Mouse (Mus musculus) cerebellum, adult 9-10 months (tissue): ENCODE results near the gene Arhgef3.

Experiments
- DNase-seq: peaks from one replicate; pipeline ENCODE4 v3.0.0; 2022

Arhgef3 gene

DNA sequence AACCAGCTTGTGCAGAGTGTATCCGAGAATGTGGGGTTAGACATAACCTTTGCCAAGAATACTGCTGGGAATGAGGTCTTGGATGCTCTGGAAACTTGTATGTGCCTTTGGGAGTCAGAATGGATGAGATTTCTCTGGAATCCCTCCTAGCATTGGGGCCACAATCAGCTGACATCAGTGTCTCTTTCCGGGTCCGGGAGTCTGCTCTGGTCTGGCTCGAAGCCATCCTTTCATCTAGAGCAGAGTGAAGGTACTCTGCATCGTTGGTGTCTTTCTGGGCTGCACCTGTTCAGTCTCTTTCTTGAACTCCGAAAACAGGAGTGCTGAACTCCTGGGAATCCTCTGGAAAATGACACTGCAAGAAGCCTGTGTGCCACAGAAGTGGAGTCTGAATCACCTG, 1.3 kb downstream of the Arhgef3 start:
- no peak for DNase-seq

DNA sequence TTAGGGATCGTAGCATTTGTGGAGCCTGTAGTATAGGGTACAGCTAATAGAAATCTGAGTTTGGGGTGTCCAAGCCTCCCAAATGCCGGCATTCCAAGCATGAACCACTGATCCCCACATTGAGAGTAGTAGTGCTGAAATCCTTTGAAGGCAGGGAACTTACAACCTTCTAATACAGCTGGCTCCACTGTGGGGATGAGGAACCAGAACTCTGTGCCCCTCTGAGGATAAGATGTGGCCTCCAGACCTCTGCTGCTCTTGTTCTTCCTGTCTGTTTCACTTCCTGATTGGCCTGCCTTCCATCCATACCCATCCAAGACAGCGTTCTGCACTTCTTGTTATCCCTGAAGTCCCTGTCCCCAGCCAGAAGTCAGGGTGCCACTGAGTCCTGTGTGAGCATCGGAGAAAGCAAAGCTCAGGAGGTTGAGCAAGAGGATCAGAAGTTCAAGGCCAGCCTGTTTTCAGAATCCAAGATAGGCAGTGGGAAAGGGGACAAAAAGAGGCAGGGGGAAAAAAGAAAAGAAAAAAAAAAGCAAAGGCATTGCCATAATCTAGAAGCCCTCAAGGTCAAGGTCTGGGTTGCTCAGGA, 2.0 kb downstream of the Arhgef3 start:
- DNase-seq: no peak

DNA sequence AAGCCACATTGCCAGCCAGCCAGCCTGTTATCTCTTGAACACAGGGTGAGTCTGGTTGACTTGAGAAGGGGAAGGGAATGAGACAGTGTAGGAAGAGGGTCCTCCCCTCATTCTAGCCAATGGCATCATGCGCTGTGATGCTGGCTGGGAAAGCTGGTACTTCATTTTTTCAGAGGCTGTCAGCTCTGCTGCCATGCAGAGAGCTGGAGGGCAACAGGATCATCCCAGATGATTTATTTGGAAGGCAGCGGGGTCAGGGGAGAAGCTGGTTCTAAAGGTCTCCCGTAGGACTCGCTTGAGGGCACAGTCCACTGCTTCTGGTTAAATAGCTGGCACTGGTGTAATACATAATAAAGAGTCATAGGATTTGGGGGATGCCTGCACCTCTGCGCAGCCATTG, 3.8 kb downstream of the Arhgef3 start:
- no peak for DNase-seq

DNA sequence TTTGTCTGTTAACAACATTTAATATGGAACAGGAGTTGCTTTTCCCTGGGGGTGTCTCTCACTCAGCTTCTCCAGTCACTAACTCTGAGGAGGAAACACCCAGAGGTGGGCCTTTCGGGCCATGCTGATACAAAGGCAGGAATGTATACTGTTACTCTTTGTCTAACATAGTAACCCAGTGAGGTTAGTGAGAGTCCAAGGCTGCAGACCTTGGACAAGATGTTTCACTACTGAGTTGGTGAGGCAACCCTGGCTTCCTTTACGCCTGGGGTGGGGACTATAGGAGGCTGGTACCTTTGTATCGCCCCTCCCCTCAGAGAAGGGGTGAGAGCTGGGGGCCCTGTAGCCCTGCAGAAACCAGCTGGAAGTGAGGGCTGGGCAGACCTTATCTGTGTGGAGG, 7.9 kb downstream of the Arhgef3 start:
- no peak for DNase-seq

DNA sequence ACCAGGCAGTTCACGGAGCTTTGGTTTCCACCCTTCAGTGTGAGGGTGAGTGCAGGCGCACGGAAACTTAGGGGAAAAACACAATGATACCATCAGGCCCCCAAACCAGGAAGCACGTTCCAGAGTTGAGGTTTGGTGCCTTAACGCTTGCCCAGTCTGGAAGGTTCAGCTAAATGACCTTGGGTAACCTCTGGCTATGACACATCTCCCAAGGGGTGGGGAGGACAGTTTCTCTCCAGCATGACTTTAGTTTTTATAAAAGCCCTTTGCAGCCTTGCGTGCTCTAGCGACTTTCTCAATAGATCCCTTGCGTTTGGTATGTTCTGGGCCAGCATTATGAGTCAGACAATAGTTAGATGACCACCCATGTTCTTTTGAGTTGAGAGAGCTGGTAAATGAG, 8.8 kb downstream of the Arhgef3 start:
- DNase-seq: no peak

DNA sequence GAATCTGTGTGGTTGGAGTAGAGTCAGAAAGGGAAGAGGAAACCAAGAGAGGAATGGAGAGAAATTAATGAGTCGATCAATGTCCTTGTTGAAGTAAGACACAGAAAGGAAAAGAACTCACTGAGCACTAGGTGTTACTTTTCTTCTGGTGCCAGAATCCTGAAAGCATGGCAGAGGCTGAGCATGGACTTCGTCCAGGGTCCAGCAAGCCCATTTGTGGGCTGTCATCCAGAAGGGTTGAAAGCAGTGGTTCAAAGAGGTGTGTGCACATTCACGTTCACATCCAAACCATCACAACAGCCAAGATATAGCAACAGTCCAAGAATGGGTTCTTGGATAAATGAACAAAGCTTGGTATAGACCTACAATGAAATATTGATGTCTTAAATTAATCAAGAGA, 15.3 kb downstream of the Arhgef3 start:
- DNase-seq: no peak

DNA sequence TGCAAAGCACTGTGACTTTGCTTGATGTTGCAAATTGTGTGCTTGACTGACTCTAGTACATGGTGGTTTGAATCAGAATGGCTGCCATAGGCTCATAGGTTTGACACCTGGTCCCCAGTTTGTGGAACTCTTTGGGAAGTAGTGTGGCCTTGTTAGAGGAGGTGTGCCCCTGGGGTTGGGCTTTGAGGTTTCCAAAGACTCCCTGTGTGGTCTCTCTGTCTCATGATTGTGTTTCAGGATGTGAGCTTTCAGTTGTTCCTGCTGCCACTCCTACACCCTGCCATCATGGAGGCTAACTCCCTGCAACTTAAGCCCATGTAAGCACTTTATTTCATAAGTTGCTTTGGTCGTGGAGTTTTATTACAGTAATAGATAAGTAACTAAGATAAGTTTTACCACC, 16.0 kb downstream of the Arhgef3 start:
- DNase-seq: no peak

DNA sequence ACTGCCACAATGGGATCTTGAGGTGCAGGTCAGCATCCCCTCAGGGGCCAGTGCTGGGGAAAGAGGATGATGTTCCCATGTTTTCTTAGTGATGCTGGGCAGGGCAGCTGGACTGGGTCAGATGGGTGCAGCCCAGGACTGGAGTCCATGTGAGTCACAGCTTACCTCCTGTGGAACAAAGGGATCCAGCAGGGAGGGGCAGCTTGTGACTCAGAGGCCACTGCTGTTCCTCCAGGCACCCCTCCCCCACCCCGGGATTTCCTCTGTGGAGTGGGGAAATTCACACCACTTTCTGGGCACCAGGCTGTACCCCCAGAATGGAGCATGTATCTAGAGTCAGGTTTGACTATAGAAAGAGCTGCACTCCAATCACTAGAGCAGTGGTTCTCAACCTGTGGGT, 16.8 kb downstream of the Arhgef3 start:
- DNase-seq: no peak

DNA sequence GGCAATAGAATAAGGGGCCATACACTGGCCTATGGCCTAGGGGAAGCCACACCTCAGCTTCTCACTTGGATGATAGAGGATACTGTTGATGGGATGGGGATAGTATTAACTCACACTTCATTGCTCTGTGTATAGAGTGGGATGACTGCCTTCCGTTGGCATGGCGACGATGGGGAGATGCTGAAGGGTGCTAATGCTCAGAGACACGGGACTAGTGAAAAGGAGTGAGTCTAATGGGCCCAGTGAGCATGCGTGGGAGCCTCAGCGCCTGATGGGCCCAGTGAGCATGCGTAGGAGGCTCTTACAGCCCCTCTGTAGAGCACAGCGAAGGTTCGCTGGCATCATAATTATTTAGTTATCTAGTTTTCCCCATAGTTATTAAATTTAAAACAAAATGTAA, 24.2 kb downstream of the Arhgef3 start:
- DNase-seq: no peak

DNA sequence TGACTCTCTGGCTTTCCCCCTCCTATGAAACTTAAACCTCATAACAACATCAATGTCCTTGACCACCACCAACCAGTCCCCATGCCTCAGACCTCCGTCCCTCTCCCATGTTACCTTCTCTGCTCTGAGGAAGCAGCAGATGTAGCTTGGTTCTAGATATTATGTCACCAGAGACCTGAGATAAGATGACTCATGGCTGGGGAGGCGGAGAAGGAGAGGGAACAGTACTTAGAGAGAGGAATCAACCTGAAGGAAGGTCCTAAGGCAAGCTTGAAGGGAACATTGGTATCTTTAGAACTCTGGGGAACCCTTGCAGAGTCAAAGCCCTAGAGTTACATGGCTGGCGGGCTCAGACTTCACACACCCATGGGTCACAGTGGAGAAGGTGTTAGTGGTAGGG, 25.3 kb downstream of the Arhgef3 start:
- no peak for DNase-seq

DNA sequence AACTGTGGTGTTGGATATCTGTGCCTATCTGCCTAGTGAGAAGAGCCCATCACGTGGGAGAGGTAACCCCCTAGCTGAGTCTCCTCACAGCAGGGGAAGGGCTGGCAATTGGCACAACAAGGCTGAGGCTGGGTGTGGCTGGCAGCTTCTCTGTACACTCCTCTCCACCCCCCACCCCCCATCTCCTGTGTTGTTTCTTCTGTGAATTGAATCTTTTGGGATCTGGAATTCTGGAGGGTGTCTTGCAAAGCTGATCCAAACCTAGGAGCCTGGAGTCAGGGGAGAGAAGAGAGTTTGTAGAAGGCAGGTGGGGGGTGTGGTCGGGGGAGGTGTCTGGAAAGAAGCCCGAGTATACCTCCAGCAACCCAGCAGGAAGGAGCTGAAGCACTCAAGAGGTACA, 26.8 kb downstream of the Arhgef3 start:
- DNase-seq: no peak

DNA sequence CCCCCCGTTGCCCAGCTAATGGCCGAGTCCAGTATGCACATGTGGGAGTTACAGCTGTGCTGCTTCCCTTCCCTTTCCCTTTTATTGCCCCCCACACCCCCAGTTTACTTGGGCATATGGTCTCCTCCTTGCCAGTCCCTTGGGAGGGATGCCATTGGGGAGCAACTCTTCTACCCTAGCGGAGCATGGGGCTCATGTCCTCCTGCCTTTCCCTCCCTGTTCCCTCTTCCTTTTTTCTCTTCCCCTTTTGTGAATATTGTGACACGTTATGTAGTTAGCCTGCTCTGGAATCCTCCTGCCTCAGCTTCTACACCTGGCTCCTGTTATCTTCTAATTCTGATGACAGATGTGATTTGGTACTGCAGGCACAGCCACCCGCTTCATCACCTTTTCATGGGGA, 28.0 kb downstream of the Arhgef3 start:
- DNase-seq: no peak

DNA sequence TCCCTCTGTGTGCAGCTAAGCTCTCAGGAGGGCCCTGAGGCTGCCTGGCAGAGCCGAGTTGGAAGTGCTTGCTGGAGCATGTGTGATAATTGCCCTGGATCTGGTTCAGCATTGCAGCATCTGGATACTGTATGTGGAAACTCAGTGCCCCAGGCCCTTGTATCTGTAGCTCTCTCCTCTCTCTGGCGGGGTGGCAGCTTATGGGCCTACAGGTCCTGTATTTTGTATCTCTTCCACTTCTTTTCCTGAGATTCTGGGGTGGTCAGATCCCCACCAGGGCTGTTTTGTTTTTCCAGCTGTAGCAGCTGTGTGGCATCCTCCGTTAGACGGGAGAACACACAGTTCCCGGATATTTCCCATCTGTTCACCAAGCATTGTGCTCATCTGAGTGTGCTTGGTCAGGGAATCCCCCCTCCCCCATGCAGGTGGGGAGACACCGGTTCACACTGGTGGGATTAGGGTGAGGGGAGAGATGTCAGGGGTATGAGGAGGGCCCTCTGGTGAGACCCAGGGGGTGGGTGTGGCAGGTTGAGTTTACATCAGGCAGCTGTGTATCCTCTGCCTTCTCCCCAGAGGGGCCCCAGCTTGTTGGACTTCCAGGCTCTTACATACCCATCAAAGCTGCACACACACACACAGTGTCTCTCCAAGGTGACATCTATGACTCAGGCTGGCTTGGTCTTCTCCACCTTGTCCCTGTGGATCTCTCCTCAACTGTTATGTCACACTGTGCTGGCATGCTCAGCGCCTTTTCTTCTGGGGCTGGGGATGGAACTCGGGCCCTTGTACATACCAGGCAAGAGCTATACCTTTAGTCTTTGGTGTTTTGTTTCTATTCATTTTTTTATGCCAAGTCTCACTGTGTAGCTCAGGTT, 30.7 kb downstream of the Arhgef3 start:
- DNase-seq: no peak

DNA sequence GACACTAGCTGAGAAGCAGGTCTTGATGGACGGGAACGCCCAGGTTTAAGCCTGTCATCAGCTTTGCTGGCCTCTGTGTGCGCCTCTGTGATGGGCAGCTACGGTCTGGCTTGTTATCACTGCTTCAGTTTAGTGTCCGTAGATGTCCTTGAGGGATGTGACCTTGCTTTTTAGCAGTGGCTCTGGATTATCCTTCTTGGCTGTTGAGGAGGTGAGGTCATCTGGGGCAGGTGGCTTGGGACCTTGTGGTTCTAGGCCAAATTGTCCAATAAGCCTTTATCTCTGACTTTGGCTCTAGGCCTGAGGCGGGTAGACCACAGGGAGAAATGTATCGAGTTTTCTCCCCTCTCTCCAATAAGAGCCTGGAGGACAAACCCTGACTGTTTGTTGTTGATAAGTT, 33.0 kb downstream of the Arhgef3 start:
- DNase-seq: no peak

DNA sequence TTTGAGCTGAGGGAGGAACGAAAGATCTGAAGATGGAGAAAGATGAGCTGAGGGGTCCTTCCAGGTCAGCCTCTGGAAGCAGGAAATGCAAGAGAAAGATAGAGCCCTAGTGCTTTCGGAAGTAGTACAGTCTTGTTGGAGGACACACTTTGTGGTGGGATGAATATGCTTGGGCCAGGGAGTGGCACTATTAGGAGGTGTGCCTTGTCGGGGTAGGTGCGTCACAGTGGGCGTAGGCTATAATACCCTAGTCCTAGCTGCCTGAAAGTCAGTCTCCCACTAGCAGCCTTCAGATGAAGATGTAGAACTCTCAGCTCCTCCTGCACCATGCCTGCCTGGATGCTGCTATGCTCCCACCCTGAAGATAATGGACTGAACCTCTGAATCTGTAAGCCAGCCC, 34.7 kb downstream of the Arhgef3 start:
- no peak for DNase-seq

DNA sequence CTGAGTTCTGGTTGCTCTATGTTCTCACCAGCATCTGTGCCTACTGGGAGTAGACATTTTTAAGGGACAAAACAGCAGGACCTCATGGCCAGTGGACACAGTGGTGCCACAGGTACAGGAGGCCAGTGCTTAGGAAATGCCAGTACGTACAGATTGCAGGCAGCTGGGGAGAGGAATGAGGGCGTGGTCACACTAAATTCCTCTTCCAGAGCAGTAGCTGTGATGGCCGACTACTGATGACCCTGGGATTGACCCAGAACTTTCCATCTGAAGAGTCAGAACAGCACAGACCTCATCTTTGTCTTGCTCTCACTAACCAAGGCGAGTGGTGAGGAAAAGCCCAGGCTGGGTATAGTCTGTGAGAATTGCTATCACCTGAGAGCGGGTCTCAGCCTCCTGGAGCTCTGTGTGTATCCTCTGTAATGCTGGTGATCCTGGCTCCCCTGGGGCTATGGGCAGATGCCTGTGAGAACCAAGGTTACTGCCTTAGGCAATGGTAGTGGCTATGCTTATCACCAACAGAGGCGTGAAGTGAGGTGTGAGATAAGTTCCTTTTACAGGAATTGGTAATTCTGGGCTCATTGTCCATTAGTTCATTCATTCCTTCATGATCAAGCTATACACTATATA, 35.4 kb downstream of the Arhgef3 start:
- no peak for DNase-seq

DNA sequence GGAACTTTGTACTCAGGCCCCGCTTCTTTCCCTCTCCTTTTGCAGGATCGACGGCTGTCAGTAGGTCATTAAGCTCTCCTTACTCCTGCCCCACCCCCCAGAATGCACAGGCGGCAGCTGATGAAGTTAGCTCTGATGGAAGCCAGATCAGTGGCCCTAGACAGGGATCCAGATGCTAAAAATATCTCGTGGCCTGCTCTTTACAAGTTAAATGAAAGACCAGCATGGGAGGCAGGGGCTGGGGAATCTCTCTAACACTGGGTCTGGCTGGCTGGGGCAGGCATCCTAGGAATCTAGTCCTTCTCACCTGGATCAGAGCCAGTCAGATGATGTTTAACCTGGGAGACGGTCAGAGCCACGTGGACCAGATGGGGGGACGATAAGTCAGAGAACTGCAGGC, 36.7 kb downstream of the Arhgef3 start:
- DNase-seq: no peak

DNA sequence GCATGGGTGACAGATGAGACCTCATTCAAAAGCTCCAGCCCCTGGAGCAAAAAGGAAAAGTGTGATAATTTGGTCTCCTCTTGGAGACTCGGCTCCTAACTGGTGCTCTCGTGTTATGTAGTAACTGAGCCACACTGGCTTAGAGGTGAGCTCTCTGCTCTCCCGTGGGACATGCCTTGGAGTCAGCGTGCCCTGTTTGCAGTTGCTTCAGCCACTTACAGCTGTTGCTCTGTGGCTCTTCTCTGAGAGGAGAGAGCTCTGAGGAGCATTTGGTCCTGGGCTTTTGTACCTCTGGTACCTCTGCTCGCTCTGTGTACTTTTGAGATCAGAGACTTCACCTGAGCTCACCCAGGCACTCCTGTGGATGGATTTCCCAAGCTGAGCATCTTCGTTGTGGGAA, 40.4 kb downstream of the Arhgef3 start:
- no peak for DNase-seq

DNA sequence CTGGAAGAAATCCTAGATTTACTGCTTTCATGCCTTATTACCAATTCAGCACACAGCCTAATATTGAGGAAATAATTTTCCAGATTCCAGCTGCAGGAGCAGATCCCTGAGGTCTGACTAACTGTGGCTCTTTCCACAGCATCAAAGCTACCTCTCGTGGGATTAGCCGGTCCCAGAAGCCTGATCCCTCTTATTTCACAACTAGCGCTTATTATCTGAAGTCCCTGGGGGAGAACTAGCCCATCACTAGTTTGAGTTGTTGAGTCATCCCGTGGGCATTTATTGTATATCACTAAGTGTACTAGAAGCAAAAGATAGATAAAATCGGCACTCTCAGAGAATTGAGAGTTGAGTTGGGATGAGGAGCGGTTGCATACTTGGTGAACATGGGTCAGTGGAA, 41.3 kb downstream of the Arhgef3 start:
- no peak for DNase-seq

DNA sequence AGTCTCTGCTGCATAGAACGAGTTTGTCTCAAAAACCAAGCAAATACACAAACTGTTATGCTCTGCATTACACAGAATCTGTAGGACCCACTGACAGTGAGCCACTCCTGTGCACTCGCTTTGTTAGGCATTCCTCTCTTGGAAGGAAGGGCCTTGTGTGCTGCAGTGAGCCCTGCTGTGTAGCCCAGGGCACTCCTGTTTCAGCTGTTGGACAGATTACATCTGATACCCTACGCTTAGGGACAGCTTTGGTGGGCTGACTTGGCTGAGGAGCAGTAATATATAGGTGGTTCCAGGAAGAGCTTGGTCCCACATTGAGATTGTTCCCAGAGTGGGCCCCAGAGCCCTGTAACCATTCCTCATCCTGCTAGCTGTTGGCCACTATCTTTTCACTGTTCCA, 43.4 kb downstream of the Arhgef3 start:
- DNase-seq: no peak

DNA sequence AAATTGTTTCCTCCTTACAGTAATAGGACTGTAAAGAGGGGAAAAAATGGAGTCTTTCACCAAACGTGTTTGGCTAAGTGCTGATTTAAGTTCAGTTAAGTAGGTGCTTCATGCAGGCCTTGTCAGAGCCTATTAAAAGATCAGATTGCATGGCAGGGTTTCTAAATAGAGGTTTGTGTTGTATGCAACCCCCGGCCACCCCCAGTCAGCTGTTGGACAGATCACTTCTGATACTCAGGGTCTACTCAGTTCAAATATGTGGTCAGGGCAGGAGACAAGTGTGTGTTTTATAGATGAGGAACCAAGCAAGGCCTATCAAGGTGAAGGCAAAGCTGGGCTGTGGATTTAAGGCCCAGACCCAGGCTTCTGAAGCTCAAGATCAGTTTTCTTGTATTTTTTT, 44.1 kb downstream of the Arhgef3 start:
- DNase-seq: no peak

DNA sequence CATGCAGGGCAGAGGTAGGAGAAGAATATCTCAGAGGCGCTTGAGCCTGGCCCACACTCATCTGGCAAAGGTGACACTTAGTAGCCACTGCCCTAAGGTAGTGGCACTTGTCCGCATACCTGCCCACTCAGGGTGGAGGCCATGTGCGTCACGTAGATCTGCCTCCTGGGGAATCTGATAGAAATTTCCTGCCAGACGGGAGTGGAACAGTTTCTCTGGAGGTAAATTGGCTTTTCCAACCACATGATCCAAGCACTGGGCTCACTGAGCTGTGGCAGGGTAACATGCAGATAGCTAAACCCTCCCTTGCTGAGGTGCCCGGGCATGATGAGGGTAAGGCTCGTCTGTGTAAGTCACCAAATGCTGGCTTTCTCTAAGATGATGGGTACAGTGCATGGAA, 46.1 kb downstream of the Arhgef3 start:
- no peak for DNase-seq

DNA sequence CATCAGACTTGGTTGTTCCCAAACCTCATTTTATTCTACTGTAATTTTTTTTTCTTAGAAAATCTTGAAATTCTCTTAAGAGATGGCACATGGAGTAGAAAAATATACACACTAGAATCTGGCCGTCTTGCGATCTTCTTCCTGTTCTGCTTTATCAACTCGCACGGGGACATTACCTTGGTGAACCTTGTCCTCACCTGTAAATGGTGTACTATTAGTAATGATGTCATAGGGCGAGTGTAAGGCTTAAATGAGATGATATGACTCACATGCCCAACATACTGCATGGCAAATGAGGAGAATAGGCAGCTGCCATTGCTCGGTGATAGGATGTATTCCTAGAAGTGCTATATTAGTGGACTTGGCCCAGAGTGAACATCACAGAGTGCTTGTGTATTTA, 49.9 kb downstream of the Arhgef3 start:
- DNase-seq: no peak

DNA sequence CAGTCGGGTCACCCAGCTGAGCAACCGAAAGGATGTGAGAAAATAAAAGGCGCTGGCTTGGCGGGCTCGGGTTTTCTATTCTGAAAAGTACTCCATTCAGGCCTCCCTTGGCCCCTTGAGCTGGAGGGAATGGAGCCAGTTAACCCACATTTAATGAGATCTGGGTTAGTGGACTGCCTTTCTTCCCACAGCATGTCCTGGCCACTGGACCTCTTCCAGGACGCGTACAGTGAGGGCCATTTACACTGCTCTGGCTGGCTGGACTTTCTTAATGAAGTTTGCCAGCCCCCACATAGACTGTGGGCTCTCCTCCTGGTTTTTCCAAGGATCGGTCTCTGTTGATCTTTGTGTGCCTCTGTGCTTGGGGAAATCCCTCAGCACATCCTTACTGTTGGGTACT, 52.1 kb downstream of the Arhgef3 start:
- no peak for DNase-seq

DNA sequence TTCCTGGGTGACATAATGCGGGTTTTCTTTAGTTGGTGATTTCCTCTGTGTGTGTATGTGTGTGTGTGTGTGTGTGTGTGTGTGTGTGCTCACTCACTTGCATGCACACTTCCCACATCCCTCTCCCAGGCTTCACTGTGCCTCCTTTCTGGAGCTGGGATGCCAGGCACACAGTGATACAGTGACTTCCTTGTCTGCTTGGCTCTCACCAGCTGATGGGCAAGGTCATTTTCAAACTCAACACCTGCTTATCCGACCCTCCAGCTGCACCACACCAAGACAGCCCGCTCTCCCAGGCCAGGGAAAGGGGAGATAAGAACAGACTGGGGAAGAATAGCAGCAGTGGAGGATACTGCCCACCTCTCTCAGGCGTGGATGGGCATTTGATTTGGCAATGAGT, 52.5 kb downstream of the Arhgef3 start:
- no peak for DNase-seq
